Mouse (Mus musculus): Measurements from ENCODE around the gene Serf2. TPM values are rescaled to one million over a fixed set of nuclear protein-coding genes. Genes with fewer than 3 reads are reported as not detected.
"Not testable (repeated sequence)": the region's sequence is repeated elsewhere in the genome, so short reads cannot be mapped to it uniquely, and the experiment has no call there.

Gene Serf2
- total RNA-seq, 4 experiments from 2014 or later = 249 to 360 (median 257) TPM

DNA sequence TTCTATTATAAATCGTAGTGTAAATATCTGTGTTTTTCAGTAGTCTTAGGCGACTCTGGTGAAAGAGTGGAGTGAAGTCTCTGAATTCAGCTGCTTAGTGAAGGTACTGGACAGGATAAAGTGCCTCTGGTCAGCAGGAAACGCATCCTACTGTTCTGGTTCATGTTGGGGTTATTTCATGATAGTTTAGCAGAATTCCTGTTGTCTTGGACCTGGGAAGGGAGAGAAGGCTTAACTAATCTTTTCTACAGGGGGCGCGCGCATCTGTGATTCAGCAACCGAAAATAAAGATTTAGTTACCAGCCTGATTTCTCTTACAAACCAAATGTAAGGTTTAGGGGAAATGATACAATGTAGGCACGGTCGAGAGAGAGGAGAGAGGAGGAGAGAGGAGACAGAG, 859 bp upstream of the Serf2 start:
- no peak for DNase-seq

DNA sequence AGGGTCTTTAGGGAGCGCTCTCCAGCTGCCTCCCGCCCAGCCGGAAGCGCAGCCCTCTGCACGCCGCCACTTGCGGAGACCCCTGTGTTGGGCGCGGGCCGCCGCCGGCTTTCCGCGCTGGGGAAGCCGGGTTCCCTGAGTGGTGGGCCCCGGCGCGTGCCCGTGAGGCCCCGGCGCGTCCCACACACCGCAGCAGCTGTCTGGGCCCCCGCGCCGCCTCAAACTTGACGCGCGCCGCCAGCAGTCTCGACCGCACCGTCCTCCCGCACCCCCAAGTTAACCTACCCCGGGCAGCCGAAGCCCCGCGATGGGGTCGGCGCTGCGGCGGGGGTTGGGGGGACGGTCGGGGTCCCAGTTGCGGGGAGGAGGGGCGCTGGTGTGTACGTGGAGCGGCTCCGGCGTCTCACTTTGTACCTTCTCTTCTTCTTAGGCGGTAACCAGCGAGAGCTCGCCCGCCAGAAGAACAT, 583 bp downstream of the Serf2 start:
- peak; percentile 33 for DNase-seq

DNA sequence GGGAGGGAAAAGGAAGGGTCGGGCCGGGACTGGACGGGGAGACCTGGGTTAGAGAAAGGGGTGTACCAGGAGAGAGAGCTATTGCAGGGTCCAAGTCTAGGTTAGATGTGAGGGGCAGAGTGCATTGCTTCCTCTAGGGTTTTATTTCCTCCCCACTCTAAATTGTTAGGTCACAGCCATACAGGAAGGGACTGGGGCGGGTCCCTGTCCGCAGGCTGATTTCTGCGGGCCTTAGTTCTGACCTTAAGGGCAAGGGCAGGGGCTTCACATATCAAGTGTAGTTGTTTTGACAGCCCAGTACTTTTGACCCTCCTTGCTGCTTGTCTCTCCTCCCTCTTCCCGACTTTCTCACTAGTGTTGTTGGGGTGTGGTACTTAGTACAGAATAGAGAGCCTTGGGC, 1.1 kb downstream of the Serf2 start:
- DNase-seq = peak; percentile 31

DNA sequence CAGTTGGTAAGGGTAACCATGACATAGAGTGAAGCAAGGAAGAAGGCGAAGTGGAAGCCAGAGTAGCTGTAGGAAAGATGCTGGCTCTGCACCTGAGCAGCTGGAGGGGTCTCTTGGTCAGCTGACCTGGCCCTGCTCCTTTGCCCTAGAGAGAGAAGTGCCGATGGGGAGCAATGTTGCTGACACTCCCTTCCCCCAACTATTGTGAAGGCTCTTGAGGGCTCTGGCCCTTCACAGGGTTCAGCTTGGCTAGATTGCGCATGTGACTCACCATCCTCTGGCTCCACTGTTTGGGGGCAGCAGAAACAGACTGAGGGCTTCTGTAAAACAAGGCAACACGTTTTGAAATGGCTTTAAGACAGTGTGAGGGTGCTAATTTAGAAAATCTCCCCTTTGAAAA, 3.4 kb downstream of the Serf2 start:
- no peak for DNase-seq

DNA sequence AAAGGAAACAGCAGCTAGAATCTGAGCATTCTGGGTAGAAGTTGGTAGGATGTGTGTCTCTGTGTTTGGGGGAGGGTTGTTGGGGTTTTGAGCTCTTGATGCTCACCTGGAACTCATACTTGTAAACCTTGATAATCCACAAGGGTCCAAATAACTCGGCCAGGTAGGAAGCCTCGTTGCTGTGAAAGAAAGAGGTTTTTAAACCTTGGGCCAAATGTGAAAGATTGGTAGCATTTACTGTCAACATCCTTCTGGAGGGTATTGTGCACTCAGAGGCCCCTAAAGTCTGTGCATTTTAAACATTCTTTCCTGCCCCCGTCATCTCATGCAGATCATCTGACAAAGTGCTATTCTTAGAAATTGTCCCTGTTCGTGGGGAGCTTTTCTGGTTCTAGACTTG, 4.0 kb downstream of the Serf2 start, which contains the start of gene Hypk:
Hypk (plus strand) TSS at position 301 of the 400 bp plus-strand sequence.
- DNase-seq = no peak

DNA sequence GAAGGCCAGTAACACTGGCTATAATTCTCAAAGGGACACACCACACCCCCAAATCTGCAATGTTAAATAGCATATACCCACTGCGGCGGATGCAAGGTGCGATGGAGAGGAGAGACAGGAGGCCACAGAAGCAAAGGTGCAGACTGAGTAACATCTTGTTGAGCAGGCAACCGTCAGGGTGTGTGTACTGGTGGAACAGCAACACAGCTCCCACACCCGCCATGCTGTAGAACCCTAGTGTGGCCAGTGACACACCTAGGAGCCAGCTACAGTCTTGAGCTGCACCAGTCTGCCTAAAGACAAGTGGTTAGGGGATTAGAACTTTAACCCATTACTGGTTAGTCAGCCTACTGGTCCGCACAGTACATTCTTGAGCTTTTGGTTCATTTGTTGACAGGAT, 4.9 kb downstream of the Serf2 start:
- no peak for DNase-seq

DNA sequence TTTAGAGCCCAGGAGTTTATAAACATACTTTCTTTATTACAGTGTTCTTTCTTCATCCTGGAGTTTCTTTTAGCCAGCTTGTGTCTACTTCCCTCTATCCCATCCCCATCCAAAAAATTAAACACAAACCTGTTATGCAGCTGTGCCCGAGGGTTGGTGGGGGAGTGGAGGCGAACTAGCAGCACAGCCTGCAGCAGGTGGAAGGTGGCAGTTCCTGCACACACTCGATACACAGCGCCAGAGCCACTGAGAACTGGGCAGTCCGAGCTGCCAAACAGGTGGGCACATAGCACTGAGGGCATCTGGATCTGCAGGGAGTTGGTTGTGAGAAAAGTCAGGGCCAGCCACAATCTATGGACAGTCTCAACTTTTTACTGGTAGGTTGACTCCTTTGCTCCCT, 6.5 kb downstream of the Serf2 start:
- DNase-seq = no peak

DNA sequence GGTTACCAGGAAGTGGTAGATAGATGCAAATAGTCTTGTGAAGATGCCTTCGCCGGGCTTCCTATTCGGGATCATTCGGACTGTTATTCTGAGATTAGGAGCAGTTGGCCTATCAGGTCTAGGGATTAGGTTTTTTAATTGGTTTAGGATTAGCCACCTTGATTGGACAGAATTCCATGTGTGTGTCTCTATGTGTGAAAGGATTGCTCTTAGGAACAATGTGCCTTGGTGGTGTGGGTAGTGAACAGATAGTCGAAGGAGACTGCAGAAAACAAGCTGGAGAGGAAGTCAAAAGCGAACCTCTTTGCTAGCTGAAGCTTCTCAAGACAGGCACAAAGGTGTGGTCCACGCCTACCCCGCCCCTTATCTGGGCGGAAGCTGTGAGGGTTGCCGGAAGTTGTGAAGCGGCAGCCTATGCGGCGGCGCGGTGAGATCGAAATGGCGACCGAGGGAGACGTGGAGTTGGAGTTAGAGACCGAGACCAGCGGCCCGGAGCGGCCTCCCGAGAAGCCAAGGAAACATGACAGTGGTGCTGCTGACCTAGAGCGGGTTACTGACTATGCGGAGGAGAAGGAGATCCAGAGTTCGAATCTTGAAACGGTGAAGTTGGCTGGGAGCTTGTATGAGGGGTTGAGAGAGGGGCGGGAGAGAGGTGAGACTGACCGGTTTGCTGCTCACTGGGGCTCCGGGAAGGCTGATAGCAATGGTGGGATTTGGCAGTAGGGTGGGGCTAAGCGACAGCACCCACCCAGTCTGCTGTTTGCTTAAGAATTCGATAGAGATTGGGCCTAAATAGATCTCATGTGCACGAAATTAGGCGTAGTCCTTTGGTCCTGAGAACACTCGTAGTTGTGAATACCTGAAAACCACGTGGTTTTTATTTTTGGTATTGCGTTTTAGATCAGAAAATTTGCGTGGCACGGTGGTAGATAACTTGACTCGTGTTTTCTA, 8.0 kb downstream of the Serf2 start, which contains the start of gene Serinc4:
Serinc4 (minus strand) TSS at position 90 of the 951 bp plus-strand sequence.
- DNase-seq = peak; percentile 81

DNA sequence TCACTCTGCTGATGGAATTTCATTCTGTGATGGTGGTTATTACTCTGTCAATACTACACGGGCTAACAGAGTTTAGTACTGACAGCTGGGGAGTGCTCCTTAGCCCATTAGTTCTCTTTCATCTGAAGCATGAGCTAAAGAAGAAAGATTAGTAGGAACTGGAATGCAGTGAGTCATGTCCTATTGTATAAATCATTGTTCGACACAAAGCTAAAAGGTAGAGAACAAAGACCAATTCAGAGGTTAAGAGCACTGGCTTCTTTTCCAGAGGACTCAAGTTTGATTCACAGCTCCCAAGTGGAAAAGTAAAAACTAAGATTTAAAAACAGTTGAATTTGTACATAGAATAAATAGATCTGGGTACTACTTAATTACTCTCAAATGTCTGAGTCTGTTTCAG, 11.1 kb downstream of the Serf2 start:
- DNase-seq = no peak

DNA sequence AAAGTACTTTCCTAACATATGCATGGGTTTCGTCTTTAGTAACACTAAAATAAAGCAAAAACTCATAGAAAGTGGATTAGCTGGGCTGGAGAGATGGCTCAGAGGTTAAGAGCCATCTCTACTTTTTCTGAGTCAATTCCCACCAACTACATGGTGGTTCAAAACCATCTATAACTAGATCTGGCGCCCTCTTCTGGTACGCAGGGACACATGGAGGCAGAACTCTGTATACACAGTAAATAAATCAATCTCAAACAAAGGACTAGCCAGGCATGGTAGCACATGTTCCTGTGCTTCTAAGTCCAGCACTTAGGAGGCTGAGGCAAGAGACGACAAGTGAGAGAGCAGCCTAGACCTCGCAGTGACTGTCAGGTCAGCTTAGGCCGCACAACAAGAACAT, 20.0 kb downstream of the Serf2 start:
- not testable (repeated sequence) for DNase-seq

DNA sequence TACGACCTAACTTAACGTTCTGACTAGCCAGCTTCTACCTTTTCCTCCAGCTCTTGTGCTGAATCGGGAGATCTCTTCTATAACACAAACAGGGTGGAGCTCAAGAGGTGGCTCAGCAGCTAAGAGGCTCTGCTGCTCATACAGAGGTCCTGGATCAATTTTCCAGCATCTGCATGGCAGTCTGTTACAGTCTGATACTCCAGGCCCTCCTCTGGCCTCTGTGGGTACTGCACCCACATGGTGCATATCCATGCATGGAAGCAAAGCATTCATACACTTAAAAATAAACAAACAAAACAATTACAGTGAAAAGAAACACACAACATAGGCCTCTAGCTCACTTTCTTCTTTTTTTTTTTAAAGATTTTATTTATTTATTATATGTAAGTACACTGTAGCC, 23.8 kb downstream of the Serf2 start:
- DNase-seq = not testable (repeated sequence)

DNA sequence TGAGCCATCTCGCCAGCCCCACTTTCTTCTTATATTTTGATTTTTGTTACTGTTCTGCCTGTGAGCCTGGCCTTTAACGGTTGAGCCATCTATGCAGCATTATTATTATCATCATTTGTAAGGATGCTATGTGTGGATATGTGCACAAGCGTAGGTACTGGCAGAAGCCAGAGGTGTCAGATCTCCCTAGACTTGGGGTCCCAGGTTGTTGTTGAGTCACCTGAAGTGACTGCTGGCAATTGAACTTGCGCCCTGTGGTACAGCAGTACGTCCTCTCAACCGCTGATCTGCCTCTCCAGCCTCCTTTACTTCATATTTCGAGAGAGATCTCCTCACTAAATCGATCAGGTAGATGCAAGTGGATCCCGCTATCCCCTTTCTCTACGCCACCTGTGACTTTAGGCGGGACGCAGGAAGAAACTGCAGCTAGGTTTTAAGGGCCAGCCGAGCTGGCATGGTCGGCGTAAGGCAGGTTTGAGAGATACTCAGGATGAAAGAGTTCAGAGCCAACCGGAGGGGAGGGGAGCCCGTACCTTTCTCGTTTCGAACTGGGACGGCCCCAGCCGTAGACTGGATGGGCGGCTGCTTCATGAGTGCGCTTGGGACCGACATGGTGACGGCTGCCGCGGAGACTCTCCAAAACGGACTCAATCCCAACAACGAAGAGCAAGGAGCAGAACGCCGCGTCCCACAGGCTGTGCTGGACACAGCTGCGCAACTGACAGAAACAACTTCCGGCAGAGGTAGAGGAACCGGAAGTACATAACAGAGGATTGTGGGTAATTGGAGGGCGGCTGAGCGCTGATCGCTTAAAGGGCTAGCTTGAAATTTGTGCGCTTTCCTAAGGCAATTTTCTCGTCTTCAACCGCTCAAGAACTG, 24.5 kb downstream of the Serf2 start, which contains the start of gene Mfap1b:
Mfap1b (minus strand) TSS at position 767 of the 879 bp plus-strand sequence.
- DNase-seq = peak; percentile 76

DNA sequence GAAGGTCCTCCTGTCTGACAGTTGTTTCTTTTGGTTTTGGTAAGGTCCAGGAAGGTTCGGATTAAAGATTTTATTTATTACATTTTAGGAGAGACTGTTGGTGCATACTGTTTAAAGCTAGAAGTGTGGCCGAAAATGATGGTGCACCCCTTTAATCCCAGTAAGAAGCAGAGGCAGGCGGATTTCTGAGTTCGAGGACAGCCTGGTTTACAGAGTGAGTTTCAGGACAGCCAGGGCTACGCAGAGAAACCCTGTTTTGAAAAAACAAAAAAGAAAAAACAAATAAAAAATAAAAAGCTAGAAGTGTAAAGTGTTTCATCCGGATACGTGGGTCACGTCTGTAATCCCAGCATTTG, 25.2 kb downstream of the Serf2 start:
- no peak for DNase-seq

DNA sequence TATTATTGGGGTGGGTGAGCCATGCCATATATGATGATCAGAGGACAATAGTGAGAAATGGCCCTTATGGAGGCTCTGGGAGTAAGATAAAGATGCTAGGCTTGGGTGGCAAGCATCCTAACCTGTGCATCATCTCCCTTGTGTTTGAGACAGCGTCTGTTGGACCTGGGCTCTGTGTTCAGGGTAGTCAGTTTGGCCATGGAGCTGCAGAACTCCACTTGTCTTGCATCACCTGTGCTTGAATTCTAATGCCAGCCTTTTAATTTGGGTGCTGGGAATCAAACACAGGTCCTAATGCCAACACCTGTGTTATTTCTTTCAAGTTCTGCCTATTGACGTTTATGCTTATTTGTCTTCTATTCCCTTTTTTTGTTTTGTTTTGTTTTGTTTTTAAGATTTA, 26.3 kb downstream of the Serf2 start:
- not testable (repeated sequence) for DNase-seq

DNA sequence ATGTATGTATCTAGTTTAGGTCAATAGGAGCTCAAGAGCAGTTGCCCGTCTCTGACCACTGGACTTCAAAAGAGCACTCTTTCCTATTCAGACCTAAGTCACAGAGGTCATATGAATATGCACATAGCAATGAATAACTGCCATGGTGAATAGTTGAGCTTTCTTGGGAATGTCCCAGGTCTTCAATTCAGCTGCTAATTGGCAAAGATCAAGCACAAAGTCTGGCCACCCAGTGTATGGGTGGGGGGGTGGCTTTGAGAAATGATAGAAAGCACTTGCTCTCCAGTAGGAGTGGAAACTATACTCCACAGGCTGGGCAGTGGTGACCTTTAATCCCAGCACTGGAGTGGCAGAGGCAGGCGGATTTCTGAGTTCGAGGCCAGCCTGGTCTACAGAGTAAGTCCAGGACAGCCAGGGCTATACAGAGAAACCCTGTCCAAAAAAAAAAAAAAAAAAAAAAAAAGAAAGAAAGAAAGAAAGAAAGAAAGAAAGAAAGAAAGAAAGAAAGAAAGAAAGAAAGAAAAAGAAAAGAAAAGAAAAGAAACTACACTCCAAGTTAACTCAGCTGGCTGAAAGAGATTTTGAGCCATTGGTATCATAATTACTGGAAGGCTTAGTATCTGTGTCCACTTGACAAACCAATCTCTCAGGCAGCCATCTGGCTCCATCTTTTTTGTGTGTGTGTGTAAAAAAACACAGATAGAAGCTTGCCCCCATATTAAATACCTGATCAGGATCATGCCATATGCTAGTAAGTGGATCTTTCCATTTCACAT, 28.7 kb downstream of the Serf2 start:
- no peak for DNase-seq

DNA sequence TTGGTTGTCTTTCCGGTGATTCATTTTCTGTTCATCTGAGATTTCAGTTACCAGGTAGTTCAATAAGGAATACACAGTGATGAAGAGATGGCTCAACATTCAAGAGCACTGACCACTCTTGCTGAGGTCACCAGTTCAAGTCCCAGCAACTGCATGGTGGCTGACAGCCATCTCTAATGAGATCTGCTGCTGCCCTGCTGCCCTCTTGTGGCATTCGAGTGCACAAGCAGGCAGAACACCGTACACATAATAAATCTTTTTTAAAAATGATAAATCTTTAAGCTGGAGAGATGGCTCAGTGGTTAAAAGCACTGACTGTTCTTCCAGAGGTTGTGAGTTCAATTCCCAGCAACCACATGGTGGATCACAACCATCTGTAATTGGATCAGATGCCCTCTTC, 31.5 kb downstream of the Serf2 start:
- no peak for DNase-seq

DNA sequence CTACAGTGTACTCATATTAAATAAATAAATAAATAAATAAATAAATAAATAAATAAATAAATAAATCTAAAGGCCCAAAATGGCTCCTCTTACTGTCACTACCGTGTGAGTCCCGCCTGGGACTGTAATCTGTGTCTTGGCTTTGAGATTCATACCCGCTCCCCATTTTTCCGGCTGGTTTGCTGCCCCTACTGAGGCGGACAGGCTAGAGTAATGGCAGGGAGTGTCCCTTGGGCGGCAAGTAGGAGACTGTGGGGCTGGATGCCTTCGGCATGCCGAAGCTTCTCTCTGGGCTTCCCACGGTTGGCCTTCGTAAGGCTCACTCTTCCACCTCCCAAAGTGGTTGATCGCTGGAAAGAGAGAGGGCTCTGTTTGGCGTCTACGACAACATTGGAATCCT, 31.9 kb downstream of the Serf2 start:
- DNase-seq = not testable (repeated sequence)

DNA sequence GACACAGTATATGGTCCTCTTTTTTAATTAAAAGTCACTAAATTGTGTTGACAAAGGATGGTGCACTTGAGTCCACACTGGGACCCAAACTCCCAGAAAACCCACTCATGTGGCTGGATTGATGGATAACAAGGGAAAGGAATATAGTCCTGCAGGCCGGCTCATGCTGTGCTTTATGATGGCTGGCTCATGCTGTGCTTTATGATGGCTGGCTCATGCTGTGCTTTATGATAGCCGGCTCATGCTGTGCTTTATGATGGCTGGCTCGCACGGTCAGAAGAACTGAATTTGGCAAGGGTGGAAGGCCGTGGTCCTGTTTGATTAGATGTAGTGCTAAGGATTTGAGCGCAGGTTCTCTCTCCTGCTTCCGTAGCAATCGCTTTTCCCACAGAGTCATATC, 34.6 kb downstream of the Serf2 start:
- no peak for DNase-seq

DNA sequence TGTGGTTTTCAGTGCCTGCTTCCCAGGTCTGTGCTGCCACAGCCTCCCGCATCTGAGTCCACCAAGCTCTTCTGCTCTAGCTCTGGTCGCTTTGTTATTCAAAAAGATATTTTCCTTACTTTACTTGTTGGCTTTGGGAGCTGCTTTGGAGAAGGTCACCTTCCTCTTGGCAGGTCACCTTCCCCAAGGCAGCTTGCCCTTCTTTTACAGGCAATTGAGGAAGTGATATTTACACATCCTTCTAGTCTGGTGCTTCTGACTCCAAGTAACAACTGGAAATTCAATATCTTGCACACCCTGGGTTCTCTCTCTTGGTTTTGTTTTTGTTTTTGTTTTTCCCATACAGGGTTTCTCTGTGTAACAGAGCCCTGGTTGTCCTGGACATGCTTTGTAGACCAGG, 35.4 kb downstream of the Serf2 start:
- not testable (repeated sequence) for DNase-seq

DNA sequence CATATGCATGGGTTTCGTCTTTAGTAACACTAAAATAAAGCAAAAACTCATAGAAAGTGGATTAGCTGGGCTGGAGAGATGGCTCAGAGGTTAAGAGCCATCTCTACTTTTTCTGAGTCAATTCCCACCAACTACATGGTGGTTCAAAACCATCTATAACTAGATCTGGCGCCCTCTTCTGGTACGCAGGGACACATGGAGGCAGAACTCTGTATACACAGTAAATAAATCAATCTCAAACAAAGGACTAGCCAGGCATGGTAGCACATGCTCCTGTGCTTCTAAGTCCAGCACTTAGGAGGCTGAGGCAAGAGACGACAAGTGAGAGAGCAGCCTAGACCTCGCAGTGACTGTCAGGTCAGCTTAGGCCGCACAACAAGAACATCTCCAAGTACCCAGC, 52.6 kb downstream of the Serf2 start:
- not testable (repeated sequence) for DNase-seq

DNA sequence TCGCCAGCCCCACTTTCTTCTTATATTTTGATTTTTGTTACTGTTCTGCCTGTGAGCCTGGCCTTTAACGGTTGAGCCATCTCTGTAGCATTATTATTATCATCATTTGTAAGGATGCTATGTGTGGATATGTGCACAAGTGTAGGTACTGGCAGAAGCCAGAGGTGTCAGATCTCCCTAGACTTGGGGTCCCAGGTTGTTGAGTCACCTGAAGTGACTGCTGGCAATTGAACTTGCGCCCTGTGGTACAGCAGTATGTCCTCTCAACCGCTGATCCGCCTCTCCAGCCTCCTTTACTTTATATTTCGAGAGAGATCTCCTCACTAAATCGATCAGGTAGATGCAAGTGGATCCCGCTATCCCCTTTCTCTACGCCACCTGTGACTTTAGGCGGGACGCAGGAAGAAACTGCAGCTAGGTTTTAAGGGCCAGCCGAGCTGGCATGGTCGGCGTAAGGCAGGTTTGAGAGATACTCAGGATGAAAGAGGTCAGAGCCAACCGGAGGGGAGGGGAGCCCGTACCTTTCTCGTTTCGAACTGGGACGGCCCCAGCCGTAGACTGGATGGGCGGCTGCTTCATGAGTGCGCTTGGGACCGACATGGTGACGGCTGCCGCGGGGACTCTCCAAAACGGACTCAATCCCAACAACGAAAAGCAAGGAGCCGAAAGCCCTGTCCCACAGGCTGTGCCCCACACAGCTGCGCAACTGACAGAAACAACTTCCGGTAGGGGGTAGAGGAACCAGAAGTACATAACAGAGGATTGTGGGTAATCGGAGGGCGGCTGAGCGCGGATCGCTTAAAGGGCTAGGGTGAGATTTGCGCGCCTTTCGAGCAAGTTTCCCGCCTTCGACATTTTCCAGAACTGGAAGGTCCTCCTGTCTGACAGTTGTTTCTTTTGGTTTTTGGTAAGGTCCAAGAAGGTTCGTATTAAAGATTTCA, 57.2 kb downstream of the Serf2 start, which contains the start of the genes Mfap1a and Wdr76:
Mfap1a (minus strand) TSS at position 724 of the 941 bp plus-strand sequence.
Wdr76 (plus strand) TSS at position 782 of the 941 bp plus-strand sequence.
- DNase-seq = peak; percentile 81

All from adrenal gland, adult 8-10 months (tissue).